Mouse (Mus musculus): ENCODE data around the gene Gm28048. TPM values are rescaled to one million over a fixed set of nuclear protein-coding genes. Genes with fewer than 3 reads are reported as not detected.
A peak's percentile ranks its signal among the peaks of the same experiment; 100 is the strongest.

The Gm28048 gene
- polyA plus RNA-seq, 1 experiment from 2014 or later: 5.9 TPM

DNA sequence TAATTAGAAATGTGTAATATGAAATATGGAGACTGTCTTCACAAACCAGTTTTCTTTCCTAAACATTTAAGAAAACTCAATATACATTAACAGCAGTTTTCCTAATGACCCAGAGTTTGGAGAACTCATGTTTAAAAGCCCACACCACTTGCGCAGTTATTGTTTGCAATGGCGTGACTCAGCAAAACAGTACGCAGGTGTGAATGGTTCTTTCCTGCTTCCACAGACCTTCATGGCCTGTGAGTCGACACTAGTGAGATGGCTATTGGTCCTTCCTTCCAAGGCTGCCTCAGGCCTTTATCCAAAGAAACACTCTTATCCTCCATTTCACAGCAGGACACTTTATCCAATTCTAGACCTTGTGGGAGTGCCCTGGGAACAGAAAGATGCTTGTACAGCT is 84.2 kb downstream of the Gm28048 start:
- H3K4me1 ChIP-seq: peaks cover 6% of the 10 kb centered on the region; the same call in 1 of the 2 replicates
- H3K27ac ChIP-seq (replicated peaks): no peak overlapping the region
- no peak overlapping the region for H3K4me3 ChIP-seq
- H3K9ac ChIP-seq (replicated peaks): no peak overlapping the region
- H3K4me2 ChIP-seq (replicated peaks): no peak overlapping the region
- H3K36me3 ChIP-seq: peaks cover 9% of the 10 kb centered on the region; the same call in 1 of the 2 replicates
- H3K27me3 ChIP-seq: no peaks in the 10 kb centered on the region
- no peak for ATAC-seq (ENCODE audit: low FRiP score, low read depth)
- WGBS: 95% methylated on average over 4 of the region's 4 CpGs
- H3K9me3 ChIP-seq: no peaks in the 10 kb centered on the region

DNA sequence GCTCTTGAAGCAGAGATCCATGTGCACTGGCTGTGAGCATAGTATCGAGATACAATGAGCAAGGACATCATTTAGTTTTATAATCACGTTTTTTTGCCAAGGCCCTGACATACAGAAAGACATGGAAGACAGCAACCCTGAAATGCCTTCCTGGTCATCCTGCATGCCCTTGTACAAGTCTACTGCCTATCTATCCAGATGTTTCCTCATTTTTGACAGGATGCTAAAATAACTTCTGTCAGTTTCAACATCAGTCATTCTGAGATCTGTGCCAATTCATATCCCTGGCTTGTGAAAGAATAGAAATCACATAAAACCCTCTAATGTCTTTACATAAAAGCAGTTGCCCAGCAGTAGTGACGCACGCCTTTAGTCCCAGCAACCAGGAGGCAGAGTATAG is 84.8 kb downstream of the Gm28048 start:
- H3K9ac ChIP-seq (replicated peaks): no peak overlapping the region
- H3K4me3 ChIP-seq: no peak overlapping the region
- H3K36me3 ChIP-seq: peaks cover 9% of the 10 kb centered on the region; the same call in 1 of the 2 replicates
- H3K4me2 ChIP-seq (replicated peaks): no peak overlapping the region
- no peaks in the 10 kb centered on the region for H3K9me3 ChIP-seq
- H3K4me1 ChIP-seq: peaks cover 8% of the 10 kb centered on the region; the same call in 1 of the 2 replicates
- H3K27me3 ChIP-seq: no peaks in the 10 kb centered on the region
- WGBS: 90% methylated on average over 4 of the region's 4 CpGs
- no peak for ATAC-seq (ENCODE audit: low FRiP score, low read depth)
- H3K27ac ChIP-seq (replicated peaks): no peak overlapping the region

DNA sequence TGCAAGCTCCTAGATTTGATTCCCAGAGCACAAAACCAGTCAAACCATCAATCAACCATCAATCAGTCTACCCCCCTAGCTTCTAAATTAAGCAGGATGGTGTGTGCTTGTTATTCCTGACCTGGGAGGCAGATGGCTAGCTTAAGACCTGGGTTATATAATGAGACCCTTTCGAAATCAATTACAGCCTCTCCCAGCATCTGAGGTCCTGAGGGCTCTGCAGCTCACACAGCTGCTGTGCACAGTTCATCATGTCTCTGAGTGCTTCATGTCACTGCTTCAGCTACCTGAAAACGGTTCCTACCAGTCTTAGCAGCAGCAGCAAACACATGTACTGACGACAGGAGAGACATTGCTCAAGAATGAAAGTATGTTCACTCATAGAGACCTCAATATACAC is 88.8 kb downstream of the Gm28048 start:
- H3K9ac ChIP-seq (replicated peaks): no peak overlapping the region
- peak; percentile 80 for ATAC-seq (ENCODE audit: low FRiP score, low read depth)
- H3K4me3 ChIP-seq: no peak overlapping the region
- H3K27me3 ChIP-seq: no peaks in the 10 kb centered on the region
- no peaks in the 10 kb centered on the region for H3K9me3 ChIP-seq
- no peak overlapping the region for H3K4me2 ChIP-seq (replicated peaks)
- WGBS: 66% methylated on average over 3 of the region's 3 CpGs
- no peaks in the 10 kb centered on the region for H3K36me3 ChIP-seq
- H3K4me1 ChIP-seq: peaks cover 8% of the 10 kb centered on the region; the same call in 1 of the 2 replicates
- H3K27ac ChIP-seq (replicated peaks): no peak overlapping the region

DNA sequence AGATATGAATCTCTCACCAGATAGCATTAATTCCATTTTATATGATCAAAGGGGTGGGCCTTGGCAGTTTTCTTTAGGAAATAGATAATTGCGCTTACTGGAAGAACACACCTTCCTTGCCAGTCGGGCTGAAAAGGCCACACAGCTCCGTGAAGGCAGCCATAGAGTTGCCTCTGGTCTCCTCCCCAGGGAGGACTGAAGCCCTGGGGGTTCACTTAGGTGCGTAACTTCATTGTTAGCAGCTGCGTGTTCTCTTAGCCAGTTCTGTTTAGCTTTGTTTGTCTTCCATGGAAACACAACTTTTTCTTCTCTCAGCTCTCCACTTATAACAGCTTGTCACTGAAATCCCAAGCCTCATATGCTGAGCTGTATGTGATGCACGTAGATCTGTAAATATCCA is 89.4 kb downstream of the Gm28048 start:
- no peak for ATAC-seq (ENCODE audit: low FRiP score, low read depth)
- no peak overlapping the region for H3K4me3 ChIP-seq
- H3K36me3 ChIP-seq: no peaks in the 10 kb centered on the region
- peaks cover 8% of the 10 kb centered on the region; the same call in 1 of the 2 replicates for H3K4me1 ChIP-seq
- H3K9me3 ChIP-seq: no peaks in the 10 kb centered on the region
- no peak overlapping the region for H3K4me2 ChIP-seq (replicated peaks)
- no peak overlapping the region for H3K9ac ChIP-seq (replicated peaks)
- H3K27ac ChIP-seq (replicated peaks): no peak overlapping the region
- 81% methylated on average over 6 of the region's 6 CpGs for WGBS
- no peaks in the 10 kb centered on the region for H3K27me3 ChIP-seq

DNA sequence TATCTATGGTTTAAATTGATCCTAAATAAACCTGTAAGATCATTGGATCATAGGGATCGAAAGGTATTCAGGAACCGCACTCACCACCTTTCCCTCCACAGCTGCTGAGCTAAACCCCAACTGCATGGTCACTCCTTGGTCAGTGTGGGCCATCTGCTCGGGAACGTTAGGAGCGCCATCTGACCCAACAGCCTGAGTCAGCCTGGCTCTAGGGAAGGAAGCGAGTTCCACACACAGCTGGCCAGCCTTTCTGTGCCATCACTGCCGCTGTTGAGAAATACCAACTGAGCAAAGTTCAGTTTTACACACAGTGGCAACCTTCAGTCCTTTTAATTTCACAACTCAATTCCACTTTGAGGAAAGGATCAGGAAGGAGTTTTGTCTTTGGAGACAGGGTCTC is 90.0 kb downstream of the Gm28048 start:
- Histone ChIP-seq H3K9ac (replicated peaks) (no peak overlapping the region), H3K27me3 (no peaks in the 10 kb centered on the region), H3K27ac (replicated peaks) (no peak overlapping the region), H3K9me3 (no peaks in the 10 kb centered on the region), H3K4me2 (replicated peaks) (no peak overlapping the region), H3K36me3 (no peaks in the 10 kb centered on the region), H3K4me1 (peaks cover 8% of the 10 kb centered on the region; the same call in 1 of the 2 replicates), H3K4me3 (no peak overlapping the region)
- WGBS: 96% methylated on average over 7 of the region's 7 CpGs
- ATAC-seq (ENCODE audit: low FRiP score, low read depth): no peak

DNA sequence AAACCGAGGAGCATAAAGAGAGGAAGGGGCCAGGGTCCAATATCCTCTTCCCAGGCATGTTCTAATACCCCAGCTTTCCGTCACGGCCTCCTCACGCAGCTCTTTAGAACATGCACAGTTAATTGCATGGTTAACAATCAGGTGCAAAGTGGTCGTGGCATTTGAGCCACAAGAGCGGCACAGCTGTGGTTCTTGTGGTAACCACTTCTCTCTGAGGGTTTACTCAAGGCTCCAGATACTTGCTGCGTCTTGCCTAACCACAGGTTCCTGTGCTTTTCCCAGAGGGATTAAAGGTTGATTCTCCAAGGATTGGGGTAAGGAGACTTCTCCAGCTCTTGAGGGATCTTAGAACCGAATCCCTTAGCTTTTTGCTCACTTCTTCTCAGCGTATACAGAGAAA is 90.6 kb downstream of the Gm28048 start:
- 79% methylated on average over 9 of the region's 9 CpGs for WGBS
- H3K4me3 ChIP-seq: no peak overlapping the region
- H3K9me3 ChIP-seq: no peaks in the 10 kb centered on the region
- H3K4me2 ChIP-seq (replicated peaks): no peak overlapping the region
- H3K36me3 ChIP-seq: no peaks in the 10 kb centered on the region
- H3K9ac ChIP-seq (replicated peaks): no peak overlapping the region
- no peaks in the 10 kb centered on the region for H3K27me3 ChIP-seq
- no peak overlapping the region for H3K27ac ChIP-seq (replicated peaks)
- peaks cover 8% of the 10 kb centered on the region; the same call in 1 of the 2 replicates for H3K4me1 ChIP-seq
- no peak for ATAC-seq (ENCODE audit: low FRiP score, low read depth)

DNA sequence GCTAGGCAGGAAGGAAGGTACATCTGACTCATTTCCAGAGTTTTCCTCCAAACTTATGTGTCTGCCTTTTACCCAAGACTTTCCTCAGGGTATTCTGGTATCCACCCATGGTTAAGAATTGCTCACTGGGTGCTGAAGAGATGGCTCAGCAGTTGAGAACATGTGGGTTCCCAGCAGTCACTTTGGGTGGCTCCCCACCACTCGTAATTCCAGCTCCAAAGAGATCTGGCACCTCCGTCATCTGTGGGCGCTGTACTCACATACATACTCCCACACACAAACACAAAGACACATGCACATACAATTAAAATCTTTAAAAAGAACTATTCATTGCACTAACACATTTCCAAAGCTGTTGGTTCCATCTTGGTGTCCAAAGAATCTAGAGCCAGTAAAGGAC is 92.7 kb downstream of the Gm28048 start:
- peaks cover 8% of the 10 kb centered on the region; the same call in 1 of the 2 replicates for H3K4me1 ChIP-seq
- H3K9me3 ChIP-seq: no peaks in the 10 kb centered on the region
- no peak overlapping the region for H3K9ac ChIP-seq (replicated peaks)
- no peak overlapping the region for H3K4me3 ChIP-seq
- H3K4me2 ChIP-seq (replicated peaks): no peak overlapping the region
- WGBS: 92% methylated on average over 3 of the region's 3 CpGs
- no peaks in the 10 kb centered on the region for H3K27me3 ChIP-seq
- H3K36me3 ChIP-seq: no peaks in the 10 kb centered on the region
- H3K27ac ChIP-seq (replicated peaks): no peak overlapping the region
- no peak for ATAC-seq (ENCODE audit: low FRiP score, low read depth)

DNA sequence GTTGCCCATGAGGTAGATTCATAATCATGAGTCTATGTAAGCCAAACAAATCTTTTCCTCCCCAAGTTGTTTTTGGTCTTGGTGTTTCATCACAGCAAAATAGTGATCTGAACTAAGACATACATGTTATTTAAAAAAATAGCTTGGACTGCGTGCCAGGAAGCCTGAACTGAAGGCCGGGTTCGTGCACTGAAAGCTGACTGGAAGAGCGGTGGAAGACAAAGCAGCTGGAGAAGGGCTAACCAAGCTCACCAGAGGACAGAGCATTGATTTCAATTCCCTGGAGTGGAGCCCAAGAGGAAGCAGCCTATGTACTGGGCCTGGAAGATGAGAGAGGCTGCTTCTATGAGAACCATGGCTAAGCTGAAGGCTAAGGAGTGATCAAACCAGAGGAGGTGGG is 94.9 kb downstream of the Gm28048 start:
- H3K4me1 ChIP-seq: no peaks in the 10 kb centered on the region
- no peaks in the 10 kb centered on the region for H3K27me3 ChIP-seq
- no peak overlapping the region for H3K9ac ChIP-seq (replicated peaks)
- H3K27ac ChIP-seq (replicated peaks): no peak overlapping the region
- no peaks in the 10 kb centered on the region for H3K9me3 ChIP-seq
- H3K4me2 ChIP-seq (replicated peaks): no peak overlapping the region
- ATAC-seq (ENCODE audit: low FRiP score, low read depth): no peak
- 93% methylated on average over 4 of the region's 4 CpGs for WGBS
- no peak overlapping the region for H3K4me3 ChIP-seq
- no peaks in the 10 kb centered on the region for H3K36me3 ChIP-seq

DNA sequence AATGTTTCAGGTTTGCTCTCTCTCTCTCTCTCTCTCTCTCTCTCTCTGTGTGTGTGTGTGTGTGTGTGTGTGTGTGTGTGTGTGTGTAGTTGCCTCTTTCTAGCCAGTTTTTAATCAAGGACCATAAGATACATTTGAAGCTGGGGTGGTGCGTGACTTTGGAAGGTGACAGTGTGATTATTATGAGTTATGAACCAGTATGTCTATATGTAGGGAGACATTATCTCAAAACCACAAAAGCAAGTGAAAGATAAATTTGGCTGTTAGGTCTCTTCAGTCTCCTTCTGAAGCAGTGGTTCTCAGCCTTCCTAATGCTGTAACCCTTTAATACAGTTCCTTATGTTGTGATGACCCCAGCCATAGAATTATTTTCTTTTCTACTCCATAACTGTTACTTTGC is 96.5 kb downstream of the Gm28048 start:
- H3K9ac ChIP-seq (replicated peaks): no peak overlapping the region

DNA sequence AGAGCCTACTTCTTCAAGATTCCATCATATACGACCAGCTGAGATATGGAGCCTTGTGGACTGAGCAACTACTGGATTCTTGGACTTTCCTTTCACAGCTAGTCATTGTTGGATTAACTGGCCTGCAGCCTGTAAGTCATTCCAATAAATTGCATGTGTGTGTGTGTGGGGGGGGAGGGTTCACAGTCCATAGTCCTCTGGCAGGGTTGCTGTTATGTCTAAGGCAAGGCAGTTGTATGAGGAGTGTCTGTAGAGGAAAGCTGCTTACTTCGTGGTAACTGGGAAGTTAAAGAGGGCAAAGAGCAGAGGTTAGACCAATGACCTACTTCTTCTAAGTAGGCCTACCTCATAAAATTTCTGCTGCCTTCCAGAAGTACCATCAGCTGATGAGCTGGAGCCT is 98.2 kb downstream of the Gm28048 start:
- H3K4me1 ChIP-seq: no peaks in the 10 kb centered on the region
- no peak overlapping the region for H3K4me2 ChIP-seq (replicated peaks)
- 73% methylated on average over 2 of the region's 2 CpGs for WGBS
- no peak overlapping the region for H3K4me3 ChIP-seq
- no peak overlapping the region for H3K9ac ChIP-seq (replicated peaks)
- no peaks in the 10 kb centered on the region for H3K36me3 ChIP-seq
- no peak for ATAC-seq (ENCODE audit: low FRiP score, low read depth)
- H3K27me3 ChIP-seq: peaks cover 4% of the 10 kb centered on the region; the same call in 1 of the 2 replicates
- no peaks in the 10 kb centered on the region for H3K9me3 ChIP-seq
- no peak overlapping the region for H3K27ac ChIP-seq (replicated peaks)

More for the DNA sequence above, 96.5 kb downstream of the Gm28048 start:
- Histone ChIP-seq H3K4me2 (replicated peaks) (no peak overlapping the region), H3K36me3 (no peaks in the 10 kb centered on the region), H3K4me1 (no peaks in the 10 kb centered on the region), H3K27ac (replicated peaks) (no peak overlapping the region), H3K4me3 (no peak overlapping the region), H3K27me3 (0 out of 2 replicates have a peak, but pooled peaks cover 4% of the 10 kb centered on the region), H3K9me3 (no peaks in the 10 kb centered on the region)
- WGBS: 95% methylated on average over 1 of the region's 1 CpGs
- no peak for ATAC-seq (ENCODE audit: low FRiP score, low read depth)

DNA sequence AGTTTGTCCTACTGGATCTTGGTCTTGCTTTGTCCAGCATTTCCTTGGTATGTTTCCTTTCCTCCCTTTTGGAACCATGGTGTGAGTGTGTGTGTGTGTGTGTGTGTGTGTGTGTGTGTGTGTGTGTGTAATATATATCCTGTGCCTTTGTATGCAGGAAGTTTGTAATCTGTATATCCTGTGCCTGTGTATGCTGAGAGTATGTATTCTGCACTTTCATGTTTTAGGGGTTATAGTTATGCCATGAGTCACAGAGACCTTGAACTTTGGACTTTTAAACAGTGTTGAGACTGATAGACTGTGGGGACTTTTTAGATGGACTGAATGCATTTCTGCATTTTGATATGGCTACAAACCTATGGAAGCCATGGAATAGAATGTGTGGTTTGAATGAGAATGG is 99.0 kb downstream of the Gm28048 start:
- peaks cover 4% of the 10 kb centered on the region; the same call in 1 of the 2 replicates for H3K27me3 ChIP-seq
- H3K4me1 ChIP-seq: no peaks in the 10 kb centered on the region
- ATAC-seq (ENCODE audit: low FRiP score, low read depth): no peak
- no peak overlapping the region for H3K4me3 ChIP-seq
- no peaks in the 10 kb centered on the region for H3K9me3 ChIP-seq
- H3K4me2 ChIP-seq (replicated peaks): no peak overlapping the region
- no peak overlapping the region for H3K27ac ChIP-seq (replicated peaks)
- H3K9ac ChIP-seq (replicated peaks): no peak overlapping the region
- H3K36me3 ChIP-seq: no peaks in the 10 kb centered on the region

DNA sequence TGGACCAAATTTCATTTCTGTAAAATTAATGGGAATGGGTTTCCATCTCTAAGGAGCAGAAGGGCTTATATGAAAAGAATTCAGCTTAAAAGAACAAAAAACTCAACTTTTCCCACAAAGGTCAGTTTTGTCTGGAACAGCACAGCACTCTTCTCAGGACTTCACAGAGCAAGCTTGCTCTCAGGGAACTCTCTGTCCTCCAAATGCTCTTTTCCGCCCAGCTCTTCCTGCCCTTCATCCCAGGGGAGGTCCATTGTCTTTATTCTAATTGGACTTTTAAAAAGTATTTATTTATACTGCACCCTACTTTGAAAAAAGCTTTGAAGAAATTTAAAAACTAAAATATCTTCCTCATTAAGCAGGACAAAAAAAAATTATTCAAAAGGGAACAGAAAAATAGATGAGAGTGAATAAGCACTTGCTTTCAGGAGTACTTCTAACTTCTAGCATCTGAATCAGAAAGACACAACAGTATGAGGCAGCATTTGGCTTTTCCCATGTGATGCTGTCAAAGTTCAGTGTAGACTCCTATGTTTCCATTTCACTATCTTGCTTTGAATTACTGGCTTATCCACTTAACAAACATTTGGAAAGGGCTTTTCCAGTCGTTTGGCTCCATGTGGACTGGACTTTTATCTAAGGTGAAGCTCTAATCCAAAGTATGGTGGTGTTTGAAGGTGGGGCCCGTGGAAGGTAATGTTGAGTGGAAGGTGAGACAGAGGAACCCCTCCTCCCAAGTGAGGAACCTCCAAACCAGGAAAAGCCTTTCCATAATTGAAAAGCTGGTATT is 101.3 kb downstream of the Gm28048 start:
- Histone ChIP-seq H3K4me1 (no peaks in the 10 kb centered on the region), H3K9me3 (no peaks in the 10 kb centered on the region), H3K27ac (replicated peaks) (no peak overlapping the region), H3K9ac (replicated peaks) (no peak overlapping the region), H3K4me3 (no peak overlapping the region), H3K4me2 (replicated peaks) (no peak overlapping the region), H3K36me3 (no peaks in the 10 kb centered on the region), H3K27me3 (peaks cover 4% of the 10 kb centered on the region; the same call in 1 of the 2 replicates)
- no peak for ATAC-seq (ENCODE audit: low FRiP score, low read depth)
- WGBS: 65% methylated on average over 3 of the region's 3 CpGs
